Mouse (Mus musculus): ENCODE measurements around the gene Uvrag.
"Not testable (repeated sequence)": the region's sequence is repeated elsewhere in the genome, so short reads cannot be mapped to it uniquely, and the experiment has no call there.

GRCm38 (mm10) chr7:99062263-99062662 lies 78.7 kb downstream of the Uvrag start:
- not testable (repeated sequence) for TF ChIP-seq POLR2A (IDR thresholded peaks at IDR 0.05; ENCODE audit: borderline replicate concordance, extremely low read depth, insufficient read depth, insufficient read length, poor library complexity, severe bottlenecking)
- TF ChIP-seq CTCF (IDR thresholded peaks at IDR 0.05; ENCODE audit: borderline replicate concordance, extremely low read depth, insufficient read depth, insufficient read length) = peak; percentile 26; the same call in 1 of the 2 replicates

Data from brain, embryonic 14.5 days (tissue).